Mouse (Mus musculus) cortical plate, adult 2 months (tissue): ENCODE measurements around the gene Tas1r2.

ENCODE experiments used
- CTCF ChIP-seq: fragments of 200-500 bp; IDR thresholded peaks from 2 replicates; pipeline ENCODE4 v1.5.1; 2011; ENCODE audit warnings: mild to moderate bottlenecking, control low read depth, low read length; ENCODE audit not compliant: insufficient read depth; ENCODE audit errors: extremely low read depth
- POLR2A ChIP-seq: fragments of 200-500 bp; IDR thresholded peaks from 2 replicates; pipeline ENCODE4 v1.6.1; 2011; ENCODE audit warnings: mild to moderate bottlenecking, low read length, control low read depth; ENCODE audit not compliant: insufficient read depth; ENCODE audit errors: extremely low read depth

DNA sequence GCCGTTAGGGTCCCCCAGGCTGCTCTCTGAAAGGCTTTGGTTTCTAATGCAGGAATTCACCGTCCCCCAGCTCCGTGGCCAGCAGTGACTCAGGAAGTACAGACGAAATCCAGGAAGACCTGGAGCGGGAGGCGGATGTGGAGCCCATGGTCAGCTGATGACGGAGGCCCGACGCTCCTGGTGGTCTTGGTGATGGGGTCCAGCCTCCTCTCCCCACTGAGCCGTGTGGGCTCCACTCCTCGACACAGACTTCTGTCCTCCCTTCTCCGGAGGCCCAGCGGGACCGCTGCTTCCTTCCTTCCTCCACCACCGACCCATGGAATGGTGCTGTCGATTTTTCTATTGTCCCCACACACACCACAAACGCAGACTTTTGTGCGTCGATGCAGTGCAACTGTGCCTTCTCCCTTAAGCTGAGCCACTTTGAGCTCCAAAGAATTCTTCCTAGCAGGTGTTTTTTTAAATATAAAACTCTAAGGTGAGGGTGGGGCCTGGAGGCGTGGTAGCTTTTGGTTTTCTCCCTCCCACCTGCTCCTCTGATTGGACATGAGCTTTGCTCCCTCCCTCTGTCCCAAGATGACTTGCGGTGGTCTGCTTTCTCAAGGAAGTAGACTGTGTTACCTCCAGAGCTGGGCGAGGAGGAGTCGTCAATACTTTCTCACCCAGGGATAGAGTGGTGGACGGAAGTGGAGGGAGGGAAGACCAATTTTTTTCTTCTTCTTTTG is 36.9 kb upstream of the Tas1r2 start:
- TF ChIP-seq CTCF (no peak), POLR2A (no peak)
